Mouse (Mus musculus) heart, postnatal 0 days (tissue): ENCODE measurements around the gene 4930564D02Rik. TPM values are rescaled to one million over a fixed set of nuclear protein-coding genes. Genes with fewer than 3 reads are reported as not detected.

Experiments used
- ATAC-seq: fragments of 200-750 bp; cut with Nextera tagmentation; 2 replicates; pipeline ENCODE4 v1.8.0; 2017; ENCODE audit warnings: low read depth, moderate number of reproducible peaks, moderate library complexity; ENCODE audit not compliant: insufficient read depth
- DNase-seq: peaks from one replicate; pipeline ENCODE4 v3.0.0-alpha.2; 2016; ENCODE audit warnings: low spot score
- H3K27ac ChIP-seq: fragments of 300-500 bp; sonication (generic); 2 replicates; pipeline ENCODE4 v1.5.1; 2014; ENCODE audit warnings: low read depth, mild to moderate bottlenecking
- H3K27me3 ChIP-seq: fragments of 300-500 bp; sonication (generic); 2 replicates; pipeline ENCODE4 v1.6.1; 2014; ENCODE audit warnings: low read length, mixed read lengths; ENCODE audit not compliant: control insufficient read depth, insufficient read depth
- H3K36me3 ChIP-seq: fragments of 300-500 bp; sonication (generic); replicated peaks from 2 replicates; pipeline ENCODE4 v1.6.1; 2014; ENCODE audit warnings: low read length, mixed read lengths; ENCODE audit not compliant: control insufficient read depth, insufficient read depth
- H3K4me1 ChIP-seq: fragments of 300-500 bp; sonication (generic); 2 replicates; pipeline ENCODE4 v1.6.1; 2014; ENCODE audit warnings: antibody characterized with exemption; ENCODE audit not compliant: control insufficient read depth, insufficient read depth
- H3K4me2 ChIP-seq: fragments of 300-500 bp; sonication (generic); 2 replicates; pipeline ENCODE4 v1.6.1; 2014; ENCODE audit warnings: low read depth, mild to moderate bottlenecking, low read length, moderate library complexity
- H3K4me3 ChIP-seq: fragments of 300-500 bp; sonication (generic); 2 replicates; pipeline ENCODE4 v1.5.1; 2014; ENCODE audit warnings: low read depth, low read length
- H3K9ac ChIP-seq: fragments of 300-500 bp; sonication (generic); replicated peaks from 2 replicates; pipeline ENCODE4 v1.6.1; 2014; ENCODE audit warnings: low read depth, low read length, mixed read lengths
- H3K9me3 ChIP-seq: fragments of 300-500 bp; sonication (generic); replicated peaks from 2 replicates; pipeline ENCODE4 v1.6.1; 2016; ENCODE audit warnings: low read length; ENCODE audit not compliant: control insufficient read depth
- CTCF ChIP-seq: IDR thresholded peaks from 2 replicates; pipeline ENCODE4 v1.5.1; 2016; ENCODE audit warnings: antibody characterized with exemption, control low read depth, low read depth
- EP300 ChIP-seq: IDR thresholded peaks from 2 replicates; pipeline ENCODE4 v1.6.1; 2016; ENCODE audit warnings: antibody characterized with exemption, low read depth
- WGBS: fragments of 180-500 bp; shearing (Covaris S2); extraction: QIAGEN DNeasy Blood & Tissue Kit; methylation state at CpG from one replicate; pipeline ENCODE4 v1.1.7; 2014; 5-methylcytosine and 5-hydroxymethylcytosine counted together
- polyA plus RNA-seq: library from polyadenylated mRNA; unstranded; fragments of >200 nt; fragmentation: Nextera tagmentation; extraction: Ambion mirVana; gene quantifications from 2 replicates; pipeline ENCODE4 v1.2.1, GENCODE M21; 2015
- total RNA-seq: library from RNA; depleted of rRNA; stranded (reverse); fragments of >200 nt; gene quantifications from 2 replicates; pipeline ENCODE4 v1.2.3, GENCODE M21; 2014; ENCODE audit warnings: low replicate concordance

4930564D02Rik gene
- total and polyA plus RNA-seq, 2 experiments from 2014 or later = not detected

DNA sequence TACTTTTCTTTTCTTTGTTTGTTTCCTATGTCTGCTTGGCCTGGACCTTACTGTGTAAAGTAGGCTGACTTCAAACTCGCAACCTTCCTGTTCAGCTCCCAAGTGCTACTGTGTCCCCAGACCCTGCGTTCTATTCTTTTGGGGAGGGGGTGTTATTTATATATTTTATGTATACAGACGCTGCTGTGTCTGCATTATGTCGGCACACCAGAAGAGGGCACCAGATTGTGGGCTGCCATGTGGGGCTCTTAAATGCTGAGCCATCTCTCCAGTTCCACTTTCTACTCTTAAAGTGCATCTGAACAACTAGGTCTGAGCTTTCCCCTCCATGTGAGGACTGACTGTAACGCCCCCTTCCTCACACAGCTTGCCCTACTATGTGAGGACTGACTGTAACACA is 22.9 kb upstream of the 4930564D02Rik start:
- H3K9me3 ChIP-seq = no peaks in the 10 kb centered on the region
- H3K4me1 ChIP-seq = peaks cover 73% of the 10 kb centered on the region
- no peak for DNase-seq
- no peak overlapping the region for H3K27ac ChIP-seq
- H3K27me3 ChIP-seq = no peaks in the 10 kb centered on the region
- ATAC-seq = no peak
- H3K4me2 ChIP-seq = no peak overlapping the region
- no peak overlapping the region for H3K4me3 ChIP-seq
- WGBS = 82% methylated on average over 5 of the region's 5 CpGs
- no peaks in the 10 kb centered on the region for H3K36me3 ChIP-seq
- no peak overlapping the region for H3K9ac ChIP-seq
- TF ChIP-seq CTCF (no peak), EP300 (no peak)

DNA sequence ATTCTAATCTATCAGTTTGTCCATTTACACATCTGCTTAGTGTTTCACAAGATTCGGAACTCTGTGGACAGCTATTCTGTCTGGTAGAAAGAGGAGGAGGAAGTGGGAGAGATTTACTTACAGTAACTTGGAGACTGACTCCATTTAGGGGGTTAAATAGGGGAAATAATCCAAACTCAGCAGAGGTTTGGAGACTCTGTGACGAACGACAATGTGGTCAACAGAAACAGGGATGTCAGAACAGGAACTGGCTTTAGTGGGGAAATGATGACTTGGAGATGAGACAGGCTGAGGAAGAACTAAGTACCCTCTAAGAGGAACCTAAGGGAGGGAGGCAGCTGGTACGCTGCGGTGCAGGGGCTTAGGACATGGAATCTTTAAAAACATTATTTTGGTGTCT is 19.8 kb upstream of the 4930564D02Rik start:
- TF ChIP-seq CTCF = no peak
- TF ChIP-seq EP300 = no peak
- peak overlapping the region; percentile 6; the same call in 1 of the 2 replicates for H3K9ac ChIP-seq
- ATAC-seq (peak; percentile 35), DNase-seq (peak; percentile 23)
- no peaks in the 10 kb centered on the region for H3K36me3 ChIP-seq
- peak overlapping the region; percentile 22 for H3K4me3 ChIP-seq
- 11% methylated on average over 5 of the region's 5 CpGs for WGBS
- H3K27ac ChIP-seq = peak overlapping the region; percentile 80
- peak overlapping the region; percentile 54 for H3K4me2 ChIP-seq
- no peaks in the 10 kb centered on the region for H3K27me3 ChIP-seq
- peaks cover 73% of the 10 kb centered on the region for H3K4me1 ChIP-seq
- H3K9me3 ChIP-seq = no peaks in the 10 kb centered on the region

DNA sequence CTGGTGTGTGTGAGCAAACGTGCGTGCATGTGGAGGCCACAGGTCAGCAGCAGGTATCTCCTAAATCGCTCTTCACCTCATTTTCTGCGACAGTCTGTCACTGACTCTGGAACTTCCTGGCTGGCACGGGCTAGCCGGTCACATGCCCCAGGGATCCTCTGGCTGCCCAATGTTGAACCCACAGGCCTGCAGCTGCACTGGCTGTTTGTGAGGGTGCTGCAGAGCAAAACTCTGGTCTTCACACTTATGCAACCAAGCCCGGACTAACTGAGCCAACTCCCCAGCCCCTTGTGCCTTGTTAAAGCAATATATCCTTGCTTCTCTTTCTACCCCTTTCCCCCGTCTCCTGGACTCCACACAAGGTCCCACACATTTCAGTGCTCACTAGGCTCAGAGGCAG is 19.0 kb upstream of the 4930564D02Rik start:
- ATAC-seq (peak; percentile 56), DNase-seq (peak; percentile 49)
- Histone ChIP-seq H3K9ac (peak overlapping the region; percentile 18; the same call in 1 of the 2 replicates), H3K4me2 (peak overlapping the region; percentile 54), H3K27me3 (no peaks in the 10 kb centered on the region), H3K36me3 (no peaks in the 10 kb centered on the region), H3K4me3 (peak overlapping the region; percentile 22), H3K9me3 (no peaks in the 10 kb centered on the region), H3K4me1 (peaks cover 68% of the 10 kb centered on the region), H3K27ac (peak overlapping the region; percentile 80)
- TF ChIP-seq CTCF (no peak), EP300 (no peak)
- WGBS = 10% methylated on average over 8 of the region's 8 CpGs

DNA sequence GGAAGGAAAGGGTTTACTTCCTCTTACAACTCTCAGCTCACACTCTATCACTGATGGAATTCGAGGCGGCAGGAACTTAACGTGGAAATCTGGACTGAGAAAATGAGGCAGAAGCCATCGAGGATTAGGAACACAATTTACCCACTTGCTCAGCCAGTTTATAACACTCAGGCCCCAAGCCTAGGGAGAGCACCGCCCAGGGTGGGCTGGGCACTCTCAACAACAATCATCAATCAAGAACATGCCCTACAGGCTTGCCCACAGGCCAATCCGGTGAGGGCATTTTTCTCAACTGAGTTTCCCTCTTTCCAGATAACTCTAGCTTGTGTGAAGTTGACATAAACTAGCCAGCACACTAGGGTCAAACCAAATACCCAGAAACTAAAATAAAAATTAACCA is 16.8 kb upstream of the 4930564D02Rik start:
- ATAC-seq (no peak), DNase-seq (no peak)
- Histone ChIP-seq H3K4me1 (peaks cover 66% of the 10 kb centered on the region), H3K4me3 (no peak overlapping the region), H3K36me3 (no peaks in the 10 kb centered on the region), H3K9me3 (no peaks in the 10 kb centered on the region), H3K27me3 (no peaks in the 10 kb centered on the region), H3K4me2 (peak overlapping the region; percentile 41; the same call in 1 of the 2 replicates), H3K27ac (no peak overlapping the region), H3K9ac (no peak overlapping the region)
- WGBS = 32% methylated on average over 6 of the region's 6 CpGs
- no peak for TF ChIP-seq CTCF
- no peak for TF ChIP-seq EP300

DNA sequence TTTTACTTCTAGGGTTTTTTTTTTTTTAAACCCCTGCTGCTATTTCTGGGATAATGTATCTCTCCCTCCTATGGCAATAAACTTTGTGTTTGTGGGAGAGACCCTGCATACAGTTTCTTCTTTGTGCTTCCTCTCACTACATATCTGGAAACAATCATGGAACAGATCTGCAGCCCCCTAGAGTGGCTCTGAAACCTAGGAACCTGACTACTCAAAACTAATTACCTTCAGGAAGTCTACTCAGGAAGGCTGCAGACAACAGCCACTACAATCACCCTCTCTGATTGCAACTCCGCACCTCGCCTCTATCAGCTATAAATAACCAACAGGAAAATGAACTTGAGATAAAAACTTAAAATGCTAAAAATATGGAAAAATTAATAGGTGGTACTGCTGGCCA is 15.5 kb upstream of the 4930564D02Rik start:
- peak overlapping the region; percentile 94 for H3K27ac ChIP-seq
- DNase-seq = no peak
- H3K4me3 ChIP-seq = peak overlapping the region; percentile 74
- no peaks in the 10 kb centered on the region for H3K27me3 ChIP-seq
- H3K36me3 ChIP-seq = no peaks in the 10 kb centered on the region
- H3K9me3 ChIP-seq = no peaks in the 10 kb centered on the region
- no peak for ATAC-seq
- TF ChIP-seq EP300 = no peak
- H3K9ac ChIP-seq = peak overlapping the region; percentile 87; the same call in 1 of the 2 replicates
- peaks cover 57% of the 10 kb centered on the region for H3K4me1 ChIP-seq
- 3% methylated on average over 2 of the region's 2 CpGs for WGBS
- peak overlapping the region; percentile 83 for H3K4me2 ChIP-seq

DNA sequence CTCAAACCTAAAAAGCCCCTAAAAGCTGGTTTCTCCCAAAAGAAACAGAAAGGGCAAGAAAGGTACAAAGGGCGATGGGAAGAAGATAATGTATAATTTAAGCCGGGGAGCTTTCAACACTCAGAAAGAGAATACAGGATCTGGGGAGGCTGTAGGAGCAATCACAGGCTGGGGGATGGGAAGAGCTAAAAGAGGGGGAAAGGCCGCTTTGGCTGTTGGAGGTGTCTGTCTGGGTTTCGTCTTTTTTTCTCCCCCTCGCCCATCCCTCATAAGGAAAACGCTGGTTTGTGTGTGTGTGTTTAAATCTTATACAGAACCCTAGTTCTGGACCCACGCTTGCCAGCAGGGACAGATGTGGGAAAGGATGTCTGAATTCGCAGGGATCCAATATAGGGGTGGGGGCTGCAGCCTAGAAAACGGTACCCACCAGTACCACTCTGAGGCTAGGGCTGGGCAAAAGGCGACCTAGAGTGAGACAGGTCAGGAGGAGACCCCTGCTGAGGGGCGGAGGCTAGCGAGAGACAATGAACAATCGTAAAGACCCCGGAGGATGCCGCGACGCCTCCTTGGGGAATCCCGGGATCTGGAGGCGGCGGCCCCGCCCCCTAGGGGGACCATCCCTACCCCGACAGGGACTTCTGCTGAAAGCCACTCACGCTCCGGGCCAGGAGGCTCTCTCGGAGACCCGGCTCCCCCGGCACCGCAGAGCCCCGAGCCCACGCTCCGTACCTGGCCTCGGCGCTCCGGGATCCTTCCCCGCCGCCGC is 14.3 kb upstream of the 4930564D02Rik start:
- peak overlapping the region; percentile 74 for H3K4me3 ChIP-seq
- H3K36me3 ChIP-seq = no peaks in the 10 kb centered on the region
- peak overlapping the region; percentile 87 for H3K9ac ChIP-seq
- peaks cover 45% of the 10 kb centered on the region for H3K4me1 ChIP-seq
- peak overlapping the region; percentile 83 for H3K4me2 ChIP-seq
- DNase-seq = no peak
- no peaks in the 10 kb centered on the region for H3K9me3 ChIP-seq
- ATAC-seq = peak; percentile 16
- WGBS = under 1% methylated on average over 33 of the region's 37 CpGs
- peak overlapping the region; percentile 94 for H3K27ac ChIP-seq
- TF ChIP-seq CTCF (no peak), EP300 (no peak)
- H3K27me3 ChIP-seq = no peaks in the 10 kb centered on the region
